Mouse (Mus musculus): ENCODE results near the gene Kif12. TPM values are rescaled to one million over a fixed set of nuclear protein-coding genes. Genes with fewer than 3 reads are reported as not detected.

The Kif12 gene
- total RNA-seq (2021) = not detected

DNA sequence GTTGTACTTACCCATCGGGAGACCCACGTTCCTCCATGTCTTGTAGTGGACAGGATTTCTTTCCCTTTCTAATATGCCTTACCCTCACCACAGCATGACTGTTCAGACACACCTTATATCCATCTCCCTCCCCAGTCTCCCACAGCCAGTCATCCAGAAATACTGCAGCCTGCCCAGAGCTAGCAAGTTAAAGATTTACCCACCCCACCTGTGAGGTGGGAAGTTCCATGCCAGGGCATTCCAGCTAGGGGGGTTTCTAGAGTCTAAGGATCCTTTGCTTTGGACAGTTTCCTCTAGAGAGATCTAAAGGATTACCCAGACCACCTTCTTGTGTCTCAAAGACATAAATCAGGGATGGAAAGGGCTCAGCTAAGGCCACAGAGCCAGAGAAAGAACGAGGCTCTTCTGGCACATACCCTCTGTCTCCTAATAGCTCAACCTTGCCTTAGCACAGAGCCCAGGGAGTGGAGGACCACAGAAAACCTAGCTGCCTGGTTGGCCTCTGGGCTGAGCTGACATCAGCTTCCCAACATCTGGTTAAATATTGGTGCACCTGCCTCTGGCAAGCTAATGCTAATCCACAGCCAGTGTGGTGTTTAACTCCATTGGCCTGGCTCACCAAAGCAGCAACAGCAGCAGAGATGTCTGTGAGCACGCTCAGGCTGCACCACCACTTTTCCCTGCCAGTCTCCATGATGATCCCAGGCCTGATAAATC is at the start of gene Kif12:
Gene Kif12 (minus strand): TSS at position 163 of the 717 bp plus-strand sequence.
- no peak for DNase-seq

GRCm38 (mm10) chr4:63221096-63221958 is 49.4 kb upstream of the Kif12 start:
- no peak for DNase-seq

GRCm38 (mm10) chr4:63219635-63220034 is 47.7 kb upstream of the Kif12 start:
- no peak for DNase-seq

GRCm38 (mm10) chr4:63219059-63219458 is 47.1 kb upstream of the Kif12 start:
- no peak for DNase-seq

DNA sequence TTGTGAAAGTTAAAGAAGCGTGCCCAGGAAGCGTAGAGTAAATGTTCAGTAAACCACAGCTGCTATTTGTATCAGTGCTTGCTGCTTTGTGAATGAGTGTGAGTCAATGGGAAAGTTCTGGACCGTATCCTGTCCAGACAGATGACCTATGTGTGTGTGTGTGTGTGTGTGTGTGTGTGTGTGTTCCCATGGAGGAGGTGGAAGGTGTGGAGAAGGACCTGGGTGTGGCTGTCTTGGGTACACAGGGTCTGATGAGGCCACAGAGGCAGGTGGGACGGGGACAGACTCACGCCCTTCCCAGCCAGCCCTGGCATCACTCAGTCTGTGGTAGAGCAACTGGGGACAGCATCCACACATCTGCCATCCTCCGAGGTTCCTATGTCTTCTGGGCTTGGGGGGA is 45.6 kb upstream of the Kif12 start:
- no peak for DNase-seq

DNA sequence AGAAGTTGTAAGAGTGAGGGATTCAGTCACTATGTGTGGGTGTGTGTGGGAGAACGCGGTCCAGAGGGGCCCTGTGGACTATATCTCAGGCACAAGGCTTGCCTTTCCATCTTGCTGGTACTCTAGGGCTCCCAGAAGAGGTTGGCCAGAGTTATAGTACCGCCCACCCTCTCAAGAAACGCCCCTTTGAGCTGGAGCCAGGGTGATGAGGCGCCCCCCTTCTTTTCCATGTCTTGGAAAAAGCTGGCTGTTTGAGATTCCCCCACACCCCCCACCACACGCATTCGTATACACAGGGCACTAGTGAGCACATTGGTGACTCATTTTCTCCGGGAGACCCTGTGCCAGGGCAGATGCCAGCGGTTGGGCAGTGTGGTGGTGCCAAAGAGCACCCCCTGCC is 44.6 kb upstream of the Kif12 start:
- no peak for DNase-seq

GRCm38 (mm10) chr4:63215993-63216531 is 44.1 kb upstream of the Kif12 start:
- DNase-seq = no peak

- DNase-seq = peak; percentile 68 to 77
These were observed 43.5 kb upstream of the Kif12 start for GRCm38 (mm10) chr4:63215185-63215992.

DNA sequence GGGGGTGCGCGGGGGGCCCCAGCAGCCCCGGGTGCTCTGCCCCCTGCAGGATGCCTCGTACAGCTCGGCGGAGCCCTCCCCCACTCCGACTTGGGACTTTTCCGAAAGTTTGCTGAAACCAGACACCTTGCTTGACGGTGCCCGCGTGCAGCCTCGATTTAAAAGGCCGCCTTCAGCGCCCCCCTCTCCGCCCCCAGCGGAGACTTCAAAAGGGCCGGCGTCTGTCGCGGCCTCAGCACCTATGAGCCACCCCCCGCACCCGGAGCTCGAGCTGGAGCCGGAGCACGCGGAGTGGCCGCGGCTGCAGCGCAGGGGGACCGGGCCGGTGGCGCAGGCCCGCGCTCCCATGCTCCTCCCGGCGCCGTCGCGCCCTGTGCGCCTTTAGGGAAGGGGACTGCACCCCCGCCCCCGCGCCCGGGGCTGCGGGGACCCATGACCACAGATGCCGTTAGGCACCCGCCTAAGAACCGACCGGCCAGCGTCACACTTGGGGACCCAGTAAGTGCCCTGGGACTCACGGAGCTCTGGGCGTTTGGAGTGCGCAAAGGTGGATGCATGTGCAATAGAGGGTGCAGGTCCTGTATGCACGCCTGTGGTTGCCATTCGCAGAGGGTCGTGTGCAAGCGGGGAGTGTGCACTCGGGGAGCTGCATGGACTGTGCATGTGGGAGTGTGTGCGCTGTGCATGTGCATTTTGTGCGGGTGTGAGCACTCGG is 42.1 kb upstream of the Kif12 start, which contains the start of gene Col27a1:
Gene Col27a1 (plus strand): TSS at position 98 of the 715 bp plus-strand sequence.
- no peak for DNase-seq

GRCm38 (mm10) chr4:63205583-63205982 is 33.7 kb upstream of the Kif12 start:
- DNase-seq = no peak

DNA sequence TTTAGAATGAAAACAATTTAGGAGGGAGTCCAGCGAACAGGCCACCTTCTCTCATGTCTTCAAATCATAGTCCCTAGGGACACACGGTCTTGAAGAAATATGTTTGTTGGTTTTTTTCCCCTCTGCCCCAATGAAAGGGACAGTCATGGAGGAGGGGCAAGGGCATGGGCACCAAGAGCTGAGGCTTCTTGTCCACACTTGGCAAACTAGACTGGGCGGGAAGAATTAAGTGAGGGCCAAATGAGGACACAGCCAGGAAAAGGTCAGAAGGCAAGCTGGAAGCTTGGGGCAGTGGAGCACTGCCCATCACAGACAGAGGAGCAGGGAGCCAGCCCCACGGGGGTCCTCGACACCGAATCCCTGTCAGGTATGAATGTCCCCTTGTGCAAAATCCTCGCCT is 31.9 kb upstream of the Kif12 start:
- no peak for DNase-seq

GRCm38 (mm10) chr4:63199366-63199765 is 27.4 kb upstream of the Kif12 start:
- DNase-seq = no peak

GRCm38 (mm10) chr4:63194366-63194765 is 22.4 kb upstream of the Kif12 start:
- no peak for DNase-seq

DNA sequence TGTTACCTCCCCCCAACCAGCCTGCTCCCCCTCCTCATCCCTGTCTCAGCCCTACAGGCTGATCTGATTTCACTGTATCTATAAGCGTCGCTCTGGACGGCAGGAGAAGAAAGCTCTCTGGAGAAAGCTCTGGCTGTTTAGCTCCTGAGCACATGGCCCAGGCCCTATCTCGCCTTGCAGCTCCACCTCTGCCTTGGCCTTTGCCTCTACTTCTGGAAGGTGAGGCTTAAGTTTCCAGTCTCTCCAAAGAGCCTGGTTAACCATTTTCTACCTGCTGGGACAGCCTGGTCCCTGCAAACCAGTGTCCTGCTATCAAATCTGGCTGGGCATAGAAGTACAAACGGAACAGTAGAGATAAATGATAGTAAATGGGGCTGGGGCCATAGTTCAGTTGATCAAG is 19.7 kb upstream of the Kif12 start:
- no peak for DNase-seq

- peak in 1 of 2 experiments; percentile 15 for DNase-seq
These were observed 14.4 kb upstream of the Kif12 start for GRCm38 (mm10) chr4:63186281-63186870.

- DNase-seq = peak; percentile 58 to 68
These were observed 9.6 kb upstream of the Kif12 start for GRCm38 (mm10) chr4:63181556-63181955.

- DNase-seq = no peak
These were observed 809 bp downstream of the Kif12 start for GRCm38 (mm10) chr4:63171122-63171521.

DNA sequence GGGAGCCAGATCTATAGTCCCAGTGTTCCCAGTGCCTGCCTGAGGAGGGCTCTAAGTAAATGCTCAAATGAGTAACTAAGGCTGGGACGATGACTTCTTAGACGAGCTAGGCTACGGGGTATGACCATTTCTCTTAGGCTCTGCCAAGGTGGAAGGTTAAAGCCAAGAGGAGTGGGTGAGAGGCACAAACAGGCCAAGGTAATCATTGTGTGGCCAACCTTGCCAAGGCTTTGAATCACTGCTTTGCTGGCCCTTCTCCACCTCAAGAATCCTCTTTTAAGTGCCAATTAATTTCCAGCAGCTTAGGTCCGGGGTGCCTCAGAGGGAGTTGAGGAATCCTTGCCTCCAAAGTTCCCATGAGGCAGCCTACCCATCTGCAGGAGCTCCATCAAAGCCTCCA is 1.9 kb downstream of the Kif12 start:
- DNase-seq = no peak

- no peak for DNase-seq
These were observed 5.6 kb downstream of the Kif12 start for GRCm38 (mm10) chr4:63166323-63166722.

DNA sequence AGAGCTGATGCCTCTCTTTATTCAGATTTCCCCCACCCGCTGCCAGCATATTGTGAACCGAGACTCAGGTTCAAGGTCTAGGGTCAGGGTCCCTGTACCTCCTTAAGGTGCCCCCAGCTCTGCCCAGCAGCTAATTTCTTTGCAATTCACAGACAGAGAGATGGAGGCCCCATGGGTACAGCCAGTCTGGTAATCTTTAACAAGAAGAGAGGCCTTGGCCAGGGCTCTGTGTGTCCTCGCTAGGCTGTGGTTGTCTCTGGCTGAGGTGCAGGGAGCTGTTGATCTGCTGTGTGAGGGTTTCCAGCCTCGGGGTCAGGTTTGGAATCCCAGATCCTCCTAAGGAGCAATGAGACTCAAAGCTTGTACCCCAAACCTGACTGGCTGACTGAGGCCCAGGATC is 6.3 kb downstream of the Kif12 start:
- no peak for DNase-seq

DNA sequence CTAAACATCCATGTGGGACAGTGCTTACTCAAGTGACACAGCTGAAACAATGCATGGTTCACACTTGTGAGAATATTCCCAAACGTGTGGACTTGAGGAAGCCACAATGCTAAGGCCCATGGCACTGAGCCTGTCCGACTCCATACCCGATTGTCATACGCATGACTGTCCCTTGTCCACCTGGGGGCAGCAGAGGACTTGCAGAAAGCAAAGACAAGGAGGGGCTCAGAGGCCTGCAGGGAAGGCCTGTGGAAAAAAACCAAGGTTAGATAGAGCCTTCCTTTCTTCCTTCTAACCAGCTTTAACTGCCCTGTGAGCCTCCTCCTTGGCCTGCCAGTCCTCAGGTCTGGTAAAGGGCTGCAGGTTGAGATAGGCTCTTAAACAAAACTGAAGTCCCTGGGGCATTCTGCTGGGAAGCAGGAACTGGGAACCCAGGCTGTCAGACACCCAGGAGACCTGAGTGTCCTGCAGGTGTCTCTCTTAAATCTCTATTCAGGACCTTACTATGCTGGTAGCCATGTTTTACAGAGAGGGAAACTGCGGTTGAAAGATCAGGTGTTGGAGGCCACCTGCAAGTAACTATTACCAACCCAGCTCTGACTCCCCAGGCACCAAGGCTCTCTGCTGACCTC is 12.9 kb downstream of the Kif12 start:
- DNase-seq = peak; percentile 72 to 77
